Mouse (Mus musculus): Measurements from ENCODE around the gene 9130409I23Rik. TPM values are rescaled to one million over a fixed set of nuclear protein-coding genes. Genes with fewer than 3 reads are reported as not detected.
A peak's percentile ranks its signal among the peaks of the same experiment; 100 is the strongest.
"Not testable (repeated sequence)": the region's sequence is repeated elsewhere in the genome, so short reads cannot be mapped to it uniquely, and the experiment has no call there.

9130409I23Rik gene
- total RNA-seq, 2 experiments from 2014 or later, result not detected

- Histone ChIP-seq H3K4me3 (no peak overlapping the region), H3K27ac (peak overlapping the region; percentile 61; the same call in 1 of the 2 replicates)
- DNase-seq (ENCODE audit: extremely low spot score in 1 of 2, low spot score in 2 of 2), result no peak
- no peak for TF ChIP-seq CTCF (IDR thresholded peaks at IDR 0.05)
- intact Hi-C loops (cut with DNase I), result no loop called here
Observed at GRCm38 (mm10) chr1:181014731-181015500, 36.1 kb upstream of the 9130409I23Rik start.

GRCm38 (mm10) chr1:181015558-181015957 lies 35.5 kb upstream of the 9130409I23Rik start:
- no peak for TF ChIP-seq CTCF (IDR thresholded peaks at IDR 0.05)
- Histone ChIP-seq H3K27ac (peak overlapping the region; percentile 83), H3K4me3 (no peak overlapping the region)
- intact Hi-C loops (cut with DNase I), result no loop called here
- DNase-seq (ENCODE audit: extremely low spot score in 1 of 2, low spot score in 2 of 2), result peak in 1 of 2 experiments; percentile 22

- Histone ChIP-seq H3K4me3 (peak overlapping the region; percentile 68; the same call in 1 of the 2 replicates), H3K27ac (peak overlapping the region; percentile 83)
- no peak for DNase-seq (ENCODE audit: extremely low spot score in 1 of 2, low spot score in 2 of 2)
- intact Hi-C loops (cut with DNase I), result no loop called here
- TF ChIP-seq CTCF (IDR thresholded peaks at IDR 0.05), result no peak
Observed at GRCm38 (mm10) chr1:181016045-181016444, 35.0 kb upstream of the 9130409I23Rik start.

- peak; percentile 49 to 72 for DNase-seq (ENCODE audit: extremely low spot score in 1 of 2, low spot score in 2 of 2)
- Histone ChIP-seq H3K27ac (peak overlapping the region; percentile 83), H3K4me3 (peak overlapping the region; percentile 68)
- intact Hi-C loops (cut with DNase I), result no loop called here
- no peak for TF ChIP-seq CTCF (IDR thresholded peaks at IDR 0.05)
Observed at GRCm38 (mm10) chr1:181016532-181017131, 34.4 kb upstream of the 9130409I23Rik start.

GRCm38 (mm10) chr1:181017212-181017711 lies 33.8 kb upstream of the 9130409I23Rik start:
- peak overlapping the region; percentile 83 for H3K27ac ChIP-seq
- peak overlapping the region; percentile 68 for H3K4me3 ChIP-seq
- TF ChIP-seq CTCF (IDR thresholded peaks at IDR 0.05), result no peak
- intact Hi-C loops (cut with DNase I), result no loop called here
- DNase-seq (ENCODE audit: extremely low spot score in 1 of 2, low spot score in 2 of 2), result peak; percentile 62 to 68

GRCm38 (mm10) chr1:181017890-181018420 lies 33.1 kb upstream of the 9130409I23Rik start:
- DNase-seq (ENCODE audit: extremely low spot score in 1 of 2, low spot score in 2 of 2), result no peak
- Histone ChIP-seq H3K27ac (no peak overlapping the region), H3K4me3 (no peak overlapping the region)
- intact Hi-C loops (cut with DNase I), result no loop called here
- TF ChIP-seq CTCF (IDR thresholded peaks at IDR 0.05), result no peak

GRCm38 (mm10) chr1:181020756-181021487 lies 30.1 kb upstream of the 9130409I23Rik start, which contains the start of gene Ephx1:
TSS of gene Ephx1 (minus strand) at chr1:181020904.
- TF ChIP-seq CTCF (IDR thresholded peaks at IDR 0.05), result no peak
- Histone ChIP-seq H3K4me3 (no peak within 1 kb of the TSS), H3K27ac (no peak within 1 kb of the TSS)
- intact Hi-C loops (cut with DNase I), result no loop called here
- DNase-seq (ENCODE audit: extremely low spot score in 1 of 2, low spot score in 2 of 2), result no peak

GRCm38 (mm10) chr1:181021488-181021865 lies 29.6 kb upstream of the 9130409I23Rik start:
- Histone ChIP-seq H3K4me3 (no peak overlapping the region), H3K27ac (no peak overlapping the region)
- intact Hi-C loops (cut with DNase I), result no loop called here
- no peak for TF ChIP-seq CTCF (IDR thresholded peaks at IDR 0.05)
- DNase-seq (ENCODE audit: extremely low spot score in 1 of 2, low spot score in 2 of 2), result no peak

GRCm38 (mm10) chr1:181022265-181022664 lies 28.8 kb upstream of the 9130409I23Rik start:
- no peak overlapping the region for H3K4me3 ChIP-seq
- peak; percentile 41 to 42 for DNase-seq (ENCODE audit: extremely low spot score in 1 of 2, low spot score in 2 of 2)
- intact Hi-C loops (cut with DNase I), result no loop called here

GRCm38 (mm10) chr1:181035015-181035778 lies 15.8 kb upstream of the 9130409I23Rik start:
- H3K4me3 ChIP-seq; DNase-seq (ENCODE audit: extremely low spot score in 1 of 2, low spot score in 2 of 2); H3K27ac ChIP-seq; intact Hi-C loops (cut with DNase I): not testable (repeated sequence)

More at GRCm38 (mm10) chr1:181022265-181022664, 28.8 kb upstream of the 9130409I23Rik start:
- peak; percentile 70 for TF ChIP-seq CTCF (IDR thresholded peaks at IDR 0.05)
- no peak overlapping the region for H3K27ac ChIP-seq

- H3K4me3 ChIP-seq, result no peak overlapping the region
- intact Hi-C loops (cut with DNase I), result no loop called here
- H3K27ac ChIP-seq, result no peak overlapping the region
- DNase-seq (ENCODE audit: extremely low spot score in 1 of 2, low spot score in 2 of 2), result no peak
- TF ChIP-seq CTCF (IDR thresholded peaks at IDR 0.05), result no peak
Observed at GRCm38 (mm10) chr1:181037623-181038022, 13.4 kb upstream of the 9130409I23Rik start.
